Mouse (Mus musculus) left cerebral cortex, adult 11 months (tissue): ENCODE data around the gene Cd300a.
A peak's percentile ranks its signal among the peaks of the same experiment; 100 is the strongest.
"Not testable (repeated sequence)": the region's sequence is repeated elsewhere in the genome, so short reads cannot be mapped to it uniquely, and the experiment has no call there.

Experiments
- DNase-seq: peaks from one replicate; pipeline ENCODE4 v3.0.0; 2022; ENCODE audit warnings: low spot score

Gene Cd300a

GRCm38 (mm10) chr11:114907567-114907966 is 17.7 kb downstream of the Cd300a start:
- no peak for DNase-seq

GRCm38 (mm10) chr11:114908086-114908485 is 18.2 kb downstream of the Cd300a start:
- DNase-seq = no peak

- DNase-seq = not testable (repeated sequence)
Measured at GRCm38 (mm10) chr11:114909538-114909937, 19.7 kb downstream of the Cd300a start.

GRCm38 (mm10) chr11:114912847-114913246 is 23.0 kb downstream of the Cd300a start:
- DNase-seq = peak; percentile 59

GRCm38 (mm10) chr11:114914978-114915377 is 25.1 kb downstream of the Cd300a start:
- DNase-seq = no peak

GRCm38 (mm10) chr11:114917120-114917519 is 27.3 kb downstream of the Cd300a start:
- DNase-seq = no peak

- DNase-seq = peak; percentile 27
Measured at GRCm38 (mm10) chr11:114922439-114922838, 32.6 kb downstream of the Cd300a start.

- no peak for DNase-seq
Measured at GRCm38 (mm10) chr11:114923961-114924360, 34.1 kb downstream of the Cd300a start.

- DNase-seq = no peak
Measured at GRCm38 (mm10) chr11:114929581-114929980, 39.7 kb downstream of the Cd300a start.

- DNase-seq = no peak
Measured at GRCm38 (mm10) chr11:114931041-114931440, 41.2 kb downstream of the Cd300a start.

GRCm38 (mm10) chr11:114933591-114933990 is 43.8 kb downstream of the Cd300a start:
- no peak for DNase-seq

- no peak for DNase-seq
Measured at GRCm38 (mm10) chr11:114934144-114934543, 44.3 kb downstream of the Cd300a start, which contains the start of gene Cd300lb. Gene Cd300lb, minus strand, starts transcription at chr11:114934386.
